Mouse (Mus musculus) kidney, postnatal 14 days (tissue): ENCODE results near the gene Abcc1.

ENCODE experiments used
- DNase-seq: peaks from one replicate; pipeline ENCODE4 v3.0.0; 2022; ENCODE audit warnings: mixed read lengths

Gene Abcc1

DNA sequence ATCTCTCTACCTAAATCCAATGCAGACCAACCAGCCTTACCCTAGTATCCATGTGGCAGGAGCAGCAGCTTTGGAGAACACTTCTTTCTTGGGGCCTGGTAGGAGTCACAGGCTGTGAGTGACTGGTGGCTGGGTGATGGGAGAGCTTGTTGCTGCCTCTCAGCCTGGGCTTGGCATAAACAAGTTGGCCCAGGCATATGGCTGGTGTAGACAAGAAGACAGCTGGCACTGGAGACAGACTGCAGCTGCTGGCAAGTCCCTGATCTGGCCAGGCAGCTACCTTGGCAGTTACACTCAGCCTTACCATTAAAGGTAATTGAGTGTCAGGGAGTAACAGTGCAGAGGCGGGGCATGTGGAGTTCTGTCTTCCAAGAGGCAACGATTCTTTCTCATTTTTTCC, 16.0 kb downstream of the Abcc1 start:
- peak; percentile 26 for DNase-seq

DNA sequence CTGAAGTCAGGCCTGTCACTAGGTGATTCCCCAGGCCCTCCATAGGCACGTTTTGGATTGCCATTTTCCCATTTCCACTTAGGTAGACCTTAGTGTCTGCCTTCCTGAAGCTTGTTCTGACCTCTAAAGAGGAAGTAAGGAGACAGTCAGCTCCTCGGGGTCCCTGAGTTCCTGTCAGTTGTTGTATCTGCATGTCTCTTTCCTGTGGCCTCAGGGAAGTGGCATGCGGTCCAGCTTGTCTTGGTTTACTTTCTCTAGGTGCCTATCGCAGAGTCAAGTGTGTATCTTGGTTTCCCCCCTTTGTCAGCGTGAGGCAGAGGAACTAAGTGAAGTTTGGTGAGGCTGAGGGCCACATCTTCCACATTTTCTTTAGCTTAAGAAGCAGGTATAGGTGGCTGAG, 17.3 kb downstream of the Abcc1 start:
- DNase-seq: no peak

DNA sequence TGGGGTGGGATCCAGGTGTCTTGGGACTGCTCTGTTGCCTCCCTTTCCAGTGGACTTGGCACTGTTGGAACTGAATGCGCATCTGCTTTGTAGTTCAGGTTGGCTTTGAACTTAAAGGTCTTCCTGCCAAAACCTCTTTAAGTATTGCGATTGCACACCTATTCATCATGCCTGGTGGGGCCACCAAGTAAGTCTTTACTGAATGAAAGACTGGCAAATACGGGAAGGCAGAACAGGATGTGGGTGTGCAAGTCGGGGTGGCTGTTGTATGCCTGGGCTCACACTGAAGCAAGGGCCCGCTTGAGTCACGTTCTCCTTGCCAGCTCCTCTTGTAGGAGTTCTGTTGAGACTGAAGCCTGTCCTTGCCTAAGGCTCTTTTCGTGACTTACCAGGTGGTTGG, 18.5 kb downstream of the Abcc1 start:
- no peak for DNase-seq

DNA sequence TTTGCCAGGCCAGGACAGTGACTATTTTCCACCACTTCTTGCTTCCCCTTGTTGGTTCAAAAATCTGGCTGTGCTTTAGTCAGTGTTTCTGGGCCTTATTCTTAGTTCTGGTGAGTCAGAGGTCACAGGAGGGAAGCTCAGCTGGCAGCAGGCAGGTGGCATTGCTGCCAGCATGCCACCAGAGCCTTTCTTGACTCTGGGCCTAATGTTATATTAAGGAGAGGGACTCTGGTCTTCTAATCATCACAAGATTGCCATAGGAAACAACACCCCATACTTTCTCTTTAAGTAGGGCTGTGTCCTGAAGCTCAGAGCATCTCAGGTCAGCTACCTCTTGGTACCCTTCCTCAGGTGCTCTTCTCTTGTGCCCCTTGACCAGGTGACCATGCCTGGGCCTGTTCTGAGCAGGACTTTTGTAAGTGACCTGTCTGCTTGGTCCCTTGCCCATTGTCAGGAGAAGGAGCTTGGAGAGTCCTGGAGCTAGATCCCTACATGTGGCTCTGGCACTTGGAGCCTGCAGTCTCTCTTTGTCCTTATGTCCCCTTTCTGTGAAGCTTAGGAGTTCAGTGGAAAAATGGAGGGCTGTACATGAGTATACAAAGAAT, 19.8 kb downstream of the Abcc1 start:
- DNase-seq: no peak

DNA sequence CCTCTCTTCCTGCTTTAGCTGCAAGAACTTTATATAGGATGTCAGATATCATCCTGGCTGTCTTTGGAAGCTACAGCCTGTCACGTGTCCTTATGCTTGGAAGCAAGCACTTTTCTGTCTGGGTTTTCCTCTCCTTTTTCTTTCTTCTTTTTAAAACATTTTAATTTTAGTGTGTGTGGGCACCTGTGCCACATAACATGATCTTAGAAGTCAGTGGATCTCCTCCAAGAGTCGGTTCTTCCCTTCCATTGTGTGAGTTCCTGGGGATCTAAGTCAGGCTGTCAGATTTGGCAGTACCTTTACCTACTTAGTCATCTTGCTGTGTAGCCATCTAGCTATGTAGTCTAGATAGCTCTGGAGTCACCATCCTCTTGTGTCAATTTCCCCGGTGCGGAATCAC, 37.9 kb downstream of the Abcc1 start:
- no peak for DNase-seq

DNA sequence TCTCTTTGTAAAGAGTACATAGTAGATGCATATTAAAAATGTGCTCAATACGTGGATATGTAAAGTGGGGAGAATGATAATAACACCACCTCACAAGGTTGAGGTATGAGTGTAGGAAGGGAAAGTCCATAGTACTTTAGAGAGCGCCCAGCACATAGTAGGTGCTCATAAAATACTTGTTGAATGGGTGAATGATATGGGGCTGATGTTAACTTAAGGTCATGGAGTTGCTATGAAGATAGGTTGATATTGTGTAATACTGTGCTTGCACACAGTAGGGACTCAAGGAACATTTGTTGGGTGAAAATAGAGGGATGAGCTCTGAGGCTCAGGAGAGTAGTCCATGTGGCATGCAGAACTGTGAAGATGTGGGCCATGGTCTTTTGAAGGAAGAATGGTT, 42.1 kb downstream of the Abcc1 start:
- no peak for DNase-seq

DNA sequence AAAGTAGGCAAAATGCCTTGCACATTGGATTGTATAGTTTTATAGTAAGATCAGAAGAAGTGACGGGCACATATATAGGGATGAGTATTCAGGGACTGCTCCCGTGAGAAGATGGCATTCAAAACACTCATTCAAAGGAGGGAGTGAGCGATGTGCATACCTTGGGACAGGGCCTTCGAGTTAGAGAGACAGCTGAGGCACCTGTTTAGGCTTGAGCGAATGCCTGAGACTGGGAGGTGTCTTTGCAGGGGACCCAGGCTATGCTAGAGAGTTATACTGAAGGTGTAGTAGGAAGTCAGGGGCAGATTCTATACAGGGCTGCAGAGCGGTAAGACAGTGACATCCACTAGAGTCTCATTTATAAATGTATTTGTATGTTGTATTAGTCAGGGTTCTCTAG, 44.3 kb downstream of the Abcc1 start:
- no peak for DNase-seq

DNA sequence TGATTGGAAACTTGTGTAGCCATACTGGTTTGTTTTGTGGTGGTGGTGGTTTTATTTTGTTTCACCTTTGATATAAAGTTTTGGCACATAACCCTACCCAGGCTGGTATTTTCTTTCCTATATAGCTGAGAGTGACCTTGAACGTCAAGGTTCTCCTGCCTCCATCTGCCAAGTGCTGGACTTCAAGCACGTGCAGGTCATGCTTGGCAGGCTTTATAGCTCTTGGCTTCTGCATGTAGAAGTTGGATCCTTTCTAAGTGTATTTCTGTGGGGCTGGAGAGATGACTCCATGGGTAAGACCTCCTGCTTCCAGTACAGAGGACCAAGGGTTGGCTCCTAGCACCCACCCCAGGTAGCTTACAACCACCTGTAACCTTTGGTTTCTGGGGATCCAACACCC, 47.8 kb downstream of the Abcc1 start:
- peak; percentile 53 for DNase-seq

DNA sequence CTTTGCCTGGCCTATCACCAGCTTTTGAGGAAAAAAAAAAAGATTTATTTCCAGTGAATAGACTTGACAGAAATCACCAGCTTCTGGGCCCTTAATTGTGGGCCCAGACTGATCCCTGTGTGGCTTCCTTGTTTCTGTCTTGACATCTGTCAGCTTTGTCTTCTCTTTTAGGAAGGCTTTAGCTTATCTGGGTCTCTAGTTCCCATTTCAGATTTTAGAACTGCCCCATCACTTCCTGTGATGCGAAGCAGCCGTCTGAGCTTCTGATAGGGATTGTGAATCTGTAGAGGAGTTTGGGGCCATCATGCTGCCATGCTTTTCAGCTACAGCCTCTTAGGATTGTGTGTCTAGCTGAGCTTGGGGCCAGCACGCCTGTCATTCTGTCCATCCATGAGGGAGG, 48.4 kb downstream of the Abcc1 start:
- DNase-seq: no peak

DNA sequence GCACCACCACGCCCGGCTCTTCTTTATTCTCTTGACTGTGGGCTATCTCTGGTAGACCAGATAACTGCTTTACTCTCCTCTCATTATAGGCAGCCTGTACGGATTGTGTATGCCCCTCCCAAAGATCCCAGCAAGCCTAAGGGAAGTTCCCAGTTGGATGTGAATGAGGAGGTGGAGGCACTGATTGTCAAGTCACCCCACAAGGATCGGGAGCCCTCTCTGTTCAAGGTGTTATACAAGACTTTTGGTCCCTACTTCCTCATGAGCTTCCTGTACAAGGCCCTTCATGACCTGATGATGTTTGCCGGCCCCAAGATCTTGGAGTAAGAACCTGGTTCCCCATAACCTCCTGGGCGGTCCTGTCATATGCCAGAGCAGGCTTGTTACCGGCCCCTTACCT, 49.3 kb downstream of the Abcc1 start:
- DNase-seq: no peak

DNA sequence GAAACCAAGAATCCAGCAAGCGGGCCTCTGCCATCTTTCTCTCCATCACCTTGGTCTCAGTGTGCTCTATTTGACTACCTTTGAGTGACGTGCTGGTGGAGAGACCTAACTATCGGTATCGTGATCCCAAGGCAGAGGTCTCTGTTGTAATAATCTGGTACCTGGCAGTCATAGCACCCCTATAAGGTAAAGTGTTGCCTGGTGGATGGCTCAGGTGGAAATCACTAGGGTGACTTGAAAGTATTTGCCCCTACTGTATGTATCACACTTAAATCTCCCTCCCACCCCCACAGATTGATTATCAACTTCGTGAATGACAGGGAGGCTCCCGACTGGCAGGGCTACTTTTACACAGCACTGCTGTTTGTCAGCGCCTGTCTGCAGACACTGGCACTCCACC, 49.8 kb downstream of the Abcc1 start:
- DNase-seq: no peak

DNA sequence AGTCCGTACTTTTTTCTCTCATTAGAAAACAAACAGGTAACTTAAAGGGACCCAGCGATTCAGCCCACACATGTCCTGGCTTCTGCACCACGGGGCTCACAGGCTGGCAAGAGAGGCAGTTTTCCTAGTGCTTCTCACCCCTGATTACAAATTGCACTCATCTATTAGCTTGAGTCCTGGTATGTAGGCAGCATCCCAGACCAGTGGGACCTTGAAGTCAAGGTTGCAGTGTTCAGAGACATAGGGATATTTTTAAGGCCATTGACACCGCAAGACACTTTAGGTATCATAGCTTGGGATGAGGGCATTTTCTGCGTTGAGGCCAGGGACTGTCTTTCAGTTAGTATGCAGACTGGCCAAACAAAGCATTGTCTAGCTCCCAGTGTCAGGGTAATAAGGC, 51.2 kb downstream of the Abcc1 start:
- no peak for DNase-seq

DNA sequence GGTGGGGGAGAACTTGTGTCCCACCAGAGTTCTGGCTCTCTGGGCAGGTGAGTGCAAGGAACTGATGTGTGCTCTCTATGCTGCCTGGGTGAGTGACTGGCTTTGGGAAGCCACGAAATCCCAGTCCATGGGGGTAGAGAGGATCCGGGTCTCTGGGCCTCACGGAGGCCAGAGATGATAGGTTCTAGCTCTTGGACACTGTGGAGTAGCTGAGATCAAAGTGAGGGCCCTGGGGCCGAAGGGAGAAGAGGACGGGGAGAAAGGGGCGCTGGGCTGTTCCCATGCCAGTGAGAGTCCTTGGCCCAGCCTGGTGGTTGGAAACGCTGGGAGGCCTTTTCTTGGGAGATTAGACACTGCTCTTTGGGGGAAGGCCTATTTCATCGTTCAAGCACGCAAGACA, 53.8 kb downstream of the Abcc1 start:
- no peak for DNase-seq

DNA sequence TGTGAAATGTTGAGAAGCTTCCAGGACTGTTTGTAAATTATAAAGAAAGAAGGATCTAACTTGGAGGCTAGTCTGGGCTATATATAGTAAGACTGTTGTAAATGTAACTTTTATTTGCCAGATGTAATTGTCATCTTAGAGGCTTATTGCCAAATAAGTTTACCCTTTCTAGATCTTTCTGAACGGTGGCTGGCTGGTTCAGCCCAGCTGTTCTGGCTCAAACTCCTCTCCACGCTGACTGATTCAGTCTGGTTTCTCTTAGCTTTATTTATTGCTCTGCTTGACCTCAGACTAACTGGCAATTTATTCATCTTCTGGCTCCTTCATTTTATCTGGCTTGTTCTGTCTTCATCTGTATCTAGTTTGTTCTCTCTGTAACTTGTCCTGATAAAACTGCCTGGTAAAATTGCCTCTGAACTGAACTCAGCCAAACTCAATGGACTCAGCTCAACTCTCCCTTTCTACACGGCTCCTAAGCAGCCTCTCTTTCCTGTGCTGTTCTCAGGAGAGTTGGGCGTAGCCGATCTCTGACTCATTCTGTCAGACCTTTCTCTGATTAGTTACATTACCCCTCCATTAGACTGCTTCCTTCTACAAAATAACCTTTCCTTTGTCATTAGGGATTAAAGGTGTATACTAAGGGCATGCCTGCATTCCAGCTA, 55.7 kb downstream of the Abcc1 start:
- DNase-seq: peak; percentile 19

DNA sequence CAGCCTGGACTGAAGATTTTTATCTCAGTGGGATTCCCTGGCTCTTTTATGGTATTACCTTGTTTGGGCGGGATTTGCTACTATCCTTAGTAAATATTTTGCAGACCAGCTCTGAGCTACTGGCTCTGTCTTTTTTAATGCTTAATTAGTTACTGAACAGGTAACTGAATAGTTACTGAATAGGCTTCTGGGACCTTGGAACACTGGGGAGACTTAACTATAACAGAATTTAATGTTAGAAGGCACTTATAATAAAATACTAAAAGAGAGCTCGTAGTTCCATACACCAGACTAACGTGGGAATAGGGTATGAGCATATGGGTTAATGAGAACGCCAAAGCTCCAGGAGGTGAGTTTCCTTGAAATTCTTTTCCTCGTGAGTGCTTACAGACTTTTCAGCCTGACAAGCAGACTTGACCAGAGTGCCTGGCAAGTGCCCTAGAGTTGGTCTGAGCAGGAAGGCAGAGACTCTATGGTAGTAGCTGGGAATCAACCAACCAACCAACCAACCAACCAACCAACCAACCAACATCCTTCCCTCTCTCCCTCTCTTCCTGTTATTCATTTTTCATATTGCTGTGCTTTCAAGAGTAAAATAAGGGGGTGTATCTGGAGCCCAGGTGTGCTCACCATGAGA, 59.3 kb downstream of the Abcc1 start:
- peak; percentile 34 for DNase-seq

DNA sequence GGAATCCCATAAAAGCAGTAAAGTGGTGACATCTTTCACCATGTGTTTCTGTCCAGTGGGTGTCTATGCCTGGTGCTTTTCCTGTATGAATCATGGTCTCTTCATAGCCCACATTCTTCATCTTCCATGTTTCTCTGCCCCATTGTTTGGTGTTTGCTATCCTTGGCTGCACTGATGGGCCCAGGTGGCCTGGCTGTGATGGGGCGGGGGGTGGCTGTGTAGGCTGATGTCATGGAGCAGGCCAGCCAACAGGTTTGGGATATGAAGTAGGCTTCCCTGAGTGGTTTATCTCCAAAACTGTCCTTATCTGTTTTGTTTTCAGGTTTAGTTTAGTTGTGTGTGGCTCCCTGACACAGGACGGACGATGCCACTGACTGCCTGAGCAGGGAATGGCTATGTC, 60.7 kb downstream of the Abcc1 start:
- no peak for DNase-seq

DNA sequence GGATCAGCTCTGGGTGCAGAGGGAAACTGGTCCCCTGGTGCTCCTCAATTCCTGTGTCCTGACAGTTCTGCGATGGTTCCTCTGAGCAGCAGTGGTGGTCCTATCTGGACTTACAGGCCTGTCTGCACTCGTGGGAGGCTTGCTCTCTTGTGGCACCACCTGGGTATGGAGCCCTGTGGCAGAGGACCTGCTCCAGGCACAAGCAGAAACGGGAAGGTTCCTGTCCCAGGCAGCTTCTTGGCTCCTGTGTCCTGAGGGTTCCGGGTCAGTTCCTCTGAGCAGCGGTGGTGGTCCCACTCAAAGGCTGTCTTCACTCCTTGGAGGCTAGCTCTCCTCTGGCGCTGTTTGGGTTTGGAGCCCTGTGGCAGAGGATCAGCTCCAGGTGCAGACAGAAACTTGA, 68.0 kb downstream of the Abcc1 start:
- no peak for DNase-seq

DNA sequence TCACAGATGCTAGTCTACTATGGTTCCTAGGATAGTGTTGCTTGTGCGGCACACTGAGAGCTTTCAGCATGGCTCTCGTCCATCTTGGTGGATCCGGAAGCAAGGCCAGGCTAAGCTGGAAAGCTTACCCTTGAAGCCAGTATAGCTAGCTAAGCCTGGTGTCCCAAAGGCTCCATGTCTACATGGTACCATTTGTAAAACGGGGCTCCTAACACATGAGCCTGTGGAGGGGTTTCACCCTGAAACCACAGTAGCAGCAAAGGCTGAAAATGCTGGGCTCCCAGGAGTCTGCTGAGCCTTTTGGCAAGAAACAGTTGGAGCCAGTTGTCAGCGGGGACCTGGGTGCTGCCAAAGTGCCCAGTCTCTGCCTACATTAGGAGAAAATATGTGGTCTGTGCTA, 71.6 kb downstream of the Abcc1 start:
- DNase-seq: no peak

DNA sequence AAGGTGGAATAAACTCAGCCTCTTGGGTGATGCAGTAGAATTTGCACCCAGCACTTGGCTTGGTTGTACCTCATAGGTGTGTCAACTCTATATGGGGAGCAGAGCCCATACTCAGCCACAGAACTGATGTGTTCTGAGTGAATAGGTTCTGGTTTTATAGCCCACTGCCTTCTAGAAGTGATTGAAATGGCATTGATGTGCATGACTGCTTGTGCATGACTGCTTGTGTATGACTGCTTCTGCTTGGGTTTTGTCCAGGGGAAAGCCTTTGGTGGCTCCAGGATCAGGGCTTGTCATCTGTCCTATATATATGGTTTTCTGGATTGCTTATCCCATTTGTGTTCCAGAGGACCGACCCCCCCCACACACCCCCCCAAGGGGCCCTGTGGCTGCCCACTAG, 74.2 kb downstream of the Abcc1 start:
- DNase-seq: no peak

DNA sequence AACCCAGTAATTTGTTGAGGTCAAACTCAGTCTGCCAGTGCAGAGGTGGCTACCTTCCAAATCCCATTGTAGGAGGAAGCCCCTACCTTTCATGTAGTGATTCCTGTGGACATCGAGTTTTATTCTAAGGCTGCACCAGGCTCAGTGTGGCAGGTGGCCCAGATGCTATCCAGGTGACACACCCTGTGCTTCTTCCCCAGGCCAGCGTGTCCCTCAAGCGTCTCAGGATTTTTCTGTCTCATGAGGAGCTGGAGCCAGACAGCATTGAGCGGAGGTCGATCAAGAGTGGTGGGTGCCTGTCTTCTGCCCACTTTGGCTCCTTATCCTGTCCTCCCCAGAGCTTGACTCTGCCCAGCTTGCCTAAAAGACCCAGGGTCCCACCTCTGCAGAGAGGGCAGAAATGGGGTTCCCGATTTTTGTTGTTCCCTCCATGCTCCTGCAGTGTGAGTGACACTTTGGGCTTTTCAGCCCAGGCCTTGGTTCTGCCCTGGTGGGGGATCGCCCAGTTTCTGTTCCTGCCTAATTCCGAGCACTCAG, 76.2 kb downstream of the Abcc1 start:
- DNase-seq: no peak

DNA sequence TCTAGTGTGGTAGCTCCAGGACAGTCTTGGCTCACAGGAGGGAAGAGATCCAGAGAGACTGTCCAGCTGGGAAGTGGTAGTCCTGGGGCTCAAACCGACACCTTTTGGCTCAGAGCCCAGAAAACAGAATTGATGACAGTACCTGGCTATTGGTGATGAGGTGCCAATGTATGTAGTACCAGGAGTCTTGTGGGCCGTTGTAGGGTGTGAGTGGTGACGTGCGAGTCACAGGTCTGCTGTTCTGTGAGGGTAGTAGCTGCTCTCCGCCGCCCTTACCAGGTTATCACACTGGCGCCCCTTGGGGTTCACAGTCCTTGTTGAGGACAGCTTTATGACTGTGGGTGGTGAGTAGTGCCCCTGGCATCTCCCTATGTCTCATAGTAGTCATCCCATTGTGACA, 77.2 kb downstream of the Abcc1 start:
- no peak for DNase-seq

DNA sequence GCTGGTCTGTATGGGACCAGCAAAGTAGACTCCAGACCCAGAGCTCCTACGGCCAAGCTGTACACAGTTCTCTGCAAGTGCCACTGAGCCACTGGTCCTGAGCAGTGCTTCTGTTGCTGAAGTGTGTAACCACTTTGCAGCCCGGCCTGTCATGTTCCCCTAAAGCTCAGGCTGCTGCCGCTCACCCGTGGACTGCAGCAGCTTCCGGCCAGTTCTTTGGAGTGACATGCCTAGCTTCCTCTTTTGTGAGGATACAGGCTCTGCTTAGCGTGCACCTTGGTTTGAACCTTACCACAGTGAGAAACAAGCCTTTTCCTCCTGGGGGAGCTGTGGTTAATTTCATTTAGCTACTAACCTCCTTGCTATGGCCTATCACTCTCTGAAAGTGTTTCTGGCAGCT, 77.7 kb downstream of the Abcc1 start:
- DNase-seq: no peak

DNA sequence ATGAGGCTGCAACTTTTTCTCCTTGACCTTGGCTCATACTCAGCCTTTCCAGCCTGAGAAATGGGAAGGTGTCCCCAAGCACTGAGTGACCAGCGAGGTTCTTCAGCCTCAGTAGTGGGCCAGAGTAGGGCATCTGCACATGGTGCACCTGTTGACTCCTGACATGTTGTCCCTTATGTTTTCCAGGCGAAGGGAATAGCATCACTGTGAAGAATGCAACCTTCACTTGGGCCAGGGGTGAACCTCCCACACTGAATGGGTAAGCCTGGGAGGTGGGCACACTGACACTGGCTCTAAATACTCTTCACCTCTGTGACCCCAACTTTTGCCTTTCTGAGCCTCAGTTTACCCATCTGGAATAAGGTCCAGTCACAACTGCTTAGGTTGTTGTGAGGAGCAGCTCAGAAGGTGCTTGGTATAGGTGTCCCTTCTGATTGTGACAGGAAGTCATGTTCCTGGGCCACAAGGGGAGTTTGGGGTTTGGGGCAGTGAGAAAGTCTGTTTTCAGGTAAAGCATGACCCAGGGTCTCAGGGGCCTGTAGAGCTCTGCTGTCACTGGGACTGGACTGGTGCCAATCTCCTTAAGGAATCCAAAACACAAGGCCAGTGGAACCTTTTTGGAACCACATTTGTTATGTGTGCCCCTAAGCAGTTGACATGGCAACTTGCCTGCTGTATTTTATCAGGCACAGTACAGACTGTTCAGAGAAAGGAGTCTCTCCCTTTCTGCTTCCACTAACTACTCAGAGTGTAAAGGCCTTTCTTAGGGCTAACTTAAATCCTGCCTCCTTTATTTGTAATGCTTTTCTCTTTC, 78.7 kb downstream of the Abcc1 start:
- DNase-seq: no peak
